Mouse (Mus musculus) gastrocnemius, postnatal 36 days (tissue): Measurements from ENCODE around the gene Pcbp4. TPM values are rescaled to one million over a fixed set of nuclear protein-coding genes. Genes with fewer than 3 reads are reported as not detected.
"Not testable (repeated sequence)": the region's sequence is repeated elsewhere in the genome, so short reads cannot be mapped to it uniquely, and the experiment has no call there.

Experiments used
- DNase-seq, 2 experiments: peaks; one replicate each; pipeline ENCODE4 v3.0.0; 2022
- intact Hi-C: fragments of 180-260 bp; cut with DNase I; formaldehyde crosslinking; loops from one replicate; pipeline ENCODE4 v1.15.1; 2025
- total RNA-seq, 2 experiments: library from RNA; stranded (reverse); gene quantifications; 2 replicates each; pipeline ENCODE4 v1.2.3; 2021

The Pcbp4 gene
- total RNA-seq, 2 experiments from 2014 or later = 58.0 to 58.3 TPM

- intact Hi-C loops = loop anchor here (2.0 to 5.0 kb wide), 4 partner anchors 27 to 187 kb away; partner anchors contain the start of gene Dusp7
- DNase-seq = peak; percentile 64 to 72
These were observed 23.2 kb downstream of the Pcbp4 start for GRCm38 (mm10) chr9:106476002-106476923.

- intact Hi-C loops = loop anchor here (2.0 to 5.0 kb wide), 4 partner anchors 28 to 188 kb away; partner anchors contain the start of gene Dusp7
These were observed 23.9 kb downstream of the Pcbp4 start, which contains the start of gene Parp3 for GRCm38 (mm10) chr9:106476924-106477484. Gene Parp3, minus strand, starts transcription at chr9:106476949.

DNA sequence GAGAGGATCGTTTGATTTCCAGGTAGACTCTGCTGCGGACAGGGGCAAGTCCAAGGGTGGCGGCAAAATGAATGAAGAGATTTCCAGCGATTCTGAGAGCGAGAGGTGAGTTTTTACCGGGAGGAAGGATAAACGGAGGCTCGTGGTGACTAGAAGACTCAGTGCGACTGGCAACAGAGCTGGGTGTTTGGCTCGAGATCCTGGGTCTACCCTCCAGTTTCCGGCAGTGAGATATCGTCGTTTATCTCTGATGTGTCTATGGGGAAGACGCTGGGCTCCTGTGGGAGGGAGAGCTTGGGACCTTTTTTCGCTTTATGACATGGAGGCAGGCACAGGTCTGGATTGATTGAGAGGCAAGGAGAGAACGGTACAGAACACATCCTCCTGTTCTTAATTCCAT lies 24.6 kb downstream of the Pcbp4 start:
- intact Hi-C loops = loop anchor here (2.0 to 5.0 kb wide), 4 partner anchors 29 to 189 kb away; partner anchors contain the start of gene Dusp7
- peak; percentile 5 to 12 for DNase-seq

More at GRCm38 (mm10) chr9:106476924-106477484, 23.9 kb downstream of the Pcbp4 start, which contains the start of gene Parp3:
- peak; percentile 98 for DNase-seq

GRCm38 (mm10) chr9:106478101-106478500 lies 25.0 kb downstream of the Pcbp4 start:
- DNase-seq = peak in 1 of 2 experiments; percentile 1
- intact Hi-C loops = loop anchor here (5.0 kb wide), 2 partner anchors 111 to 176 kb away; partner anchors contain the start of gene Dusp7

- intact Hi-C loops = no loop called here
These were observed 27.4 kb downstream of the Pcbp4 start for GRCm38 (mm10) chr9:106480541-106480940.

DNA sequence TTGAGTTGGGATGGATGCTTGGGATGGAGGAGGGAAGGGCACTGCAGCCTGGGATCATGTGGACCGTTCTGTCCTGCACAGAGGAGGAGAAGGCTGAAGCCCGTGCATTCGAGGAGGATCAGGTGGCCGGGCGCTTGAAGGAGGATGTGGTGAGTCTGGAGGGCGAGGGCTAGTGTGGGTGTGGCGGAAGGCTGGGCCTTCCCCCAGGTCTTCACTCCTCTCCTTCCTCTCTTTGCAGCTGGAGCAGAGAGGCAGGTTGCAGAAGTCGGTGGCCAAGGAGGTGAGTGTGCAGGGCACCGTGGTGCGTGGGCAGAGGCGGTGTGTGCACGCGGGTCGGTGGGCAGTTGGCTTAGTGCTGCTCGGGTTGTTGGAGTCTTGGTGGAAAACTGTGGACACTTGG lies 28.0 kb downstream of the Pcbp4 start:
- intact Hi-C loops = no loop called here
- peak in 1 of 2 experiments; percentile 3 for DNase-seq

More at GRCm38 (mm10) chr9:106480541-106480940, 27.4 kb downstream of the Pcbp4 start:
- peak in 1 of 2 experiments; percentile 0 for DNase-seq

- peak in 1 of 2 experiments; percentile 3 for DNase-seq
- intact Hi-C loops = no loop called here
These were observed 28.6 kb downstream of the Pcbp4 start for GRCm38 (mm10) chr9:106481676-106482075.

- intact Hi-C loops = no loop called here
- peak in 1 of 2 experiments; percentile 2 for DNase-seq
These were observed 29.6 kb downstream of the Pcbp4 start for GRCm38 (mm10) chr9:106482578-106483115.

DNA sequence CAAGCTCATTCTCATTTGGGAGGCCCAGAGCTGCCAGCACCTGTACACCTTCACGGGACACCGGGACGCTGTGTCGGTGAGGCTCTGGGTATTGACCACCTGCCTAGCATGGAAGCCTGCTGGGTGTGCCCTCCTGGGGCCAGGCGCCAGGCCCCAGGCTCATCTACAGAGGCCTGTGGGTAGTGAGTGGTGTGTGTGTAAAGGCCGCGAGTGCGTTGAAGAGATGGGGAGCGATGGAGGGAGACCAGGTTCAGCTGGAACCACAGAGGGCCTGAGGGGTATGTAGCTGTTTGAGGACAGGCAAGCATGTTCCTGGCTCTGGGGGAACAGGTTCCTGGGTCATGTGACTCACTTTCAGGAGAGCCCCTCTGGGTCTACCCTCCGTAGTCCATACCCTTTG lies 30.0 kb downstream of the Pcbp4 start:
- intact Hi-C loops = no loop called here
- no peak for DNase-seq

GRCm38 (mm10) chr9:106483606-106484005 lies 30.5 kb downstream of the Pcbp4 start:
- intact Hi-C loops = no loop called here
- no peak for DNase-seq

DNA sequence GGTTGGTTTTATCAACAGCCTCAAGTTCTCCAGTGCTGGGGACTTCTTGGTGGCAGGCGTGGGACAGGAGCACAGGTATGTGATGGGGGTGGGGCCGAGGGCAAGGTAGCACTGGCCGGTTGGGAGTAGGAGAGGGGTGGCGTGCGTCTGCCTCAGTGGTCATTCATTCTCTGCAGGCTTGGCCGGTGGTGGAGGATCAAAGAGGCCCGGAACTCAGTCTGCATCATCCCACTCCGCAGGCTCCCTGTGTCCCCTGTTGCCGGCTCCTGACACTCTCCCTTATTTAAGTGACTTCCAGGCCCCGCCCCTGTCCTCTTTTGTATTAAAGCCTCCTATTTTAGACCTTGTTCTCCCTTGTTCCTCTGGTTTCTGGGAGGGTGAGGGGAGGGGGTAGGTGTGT lies 32.0 kb downstream of the Pcbp4 start:
- intact Hi-C loops = no loop called here
- no peak for DNase-seq

DNA sequence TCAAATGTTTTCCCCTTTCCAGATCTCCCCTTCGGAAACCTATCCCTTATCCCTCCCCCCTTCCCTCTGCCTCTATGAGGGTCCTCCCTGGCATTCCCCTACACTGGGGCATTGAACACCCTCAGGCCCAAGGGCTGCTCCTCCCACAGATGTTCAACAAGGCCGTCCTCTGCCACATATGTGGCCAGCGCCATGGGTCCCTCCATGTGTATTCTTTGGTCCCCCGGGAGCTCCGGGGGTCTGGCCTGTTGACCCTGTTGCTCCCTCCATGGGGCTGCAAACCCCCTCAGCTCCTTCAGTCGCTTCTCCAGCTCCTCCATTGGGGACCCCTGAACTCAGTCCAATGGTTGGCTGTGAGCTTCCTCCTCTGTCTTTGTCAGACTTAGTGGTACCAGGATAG lies 34.5 kb downstream of the Pcbp4 start:
- intact Hi-C loops, DNase-seq: not testable (repeated sequence)

- intact Hi-C loops = no loop called here
- DNase-seq = no peak
These were observed 46.6 kb downstream of the Pcbp4 start, which contains the start of gene Iqcf1 for GRCm38 (mm10) chr9:106499667-106500066. Gene Iqcf1, plus strand, starts transcription at chr9:106499967.

DNA sequence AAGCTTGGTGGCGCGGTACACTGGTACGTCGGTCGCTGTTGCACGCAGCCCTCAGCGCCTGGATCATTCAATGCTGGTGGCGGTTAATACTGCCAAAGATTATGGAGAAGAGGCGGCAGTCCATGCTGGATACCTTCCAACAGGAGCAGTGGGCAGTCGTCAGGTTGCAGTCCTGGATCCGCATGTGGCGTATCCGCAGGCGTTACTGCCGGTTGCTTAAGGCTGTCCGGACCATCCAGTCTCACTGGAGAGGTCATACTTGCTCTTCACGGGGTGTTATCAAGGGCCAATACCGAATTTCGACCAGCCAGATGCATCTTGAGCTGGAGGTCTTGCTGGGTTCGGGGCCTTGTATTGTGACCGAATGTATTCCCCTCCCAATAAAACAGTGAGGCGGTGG lies 48.8 kb downstream of the Pcbp4 start:
- DNase-seq = no peak
- intact Hi-C loops = no loop called here

DNA sequence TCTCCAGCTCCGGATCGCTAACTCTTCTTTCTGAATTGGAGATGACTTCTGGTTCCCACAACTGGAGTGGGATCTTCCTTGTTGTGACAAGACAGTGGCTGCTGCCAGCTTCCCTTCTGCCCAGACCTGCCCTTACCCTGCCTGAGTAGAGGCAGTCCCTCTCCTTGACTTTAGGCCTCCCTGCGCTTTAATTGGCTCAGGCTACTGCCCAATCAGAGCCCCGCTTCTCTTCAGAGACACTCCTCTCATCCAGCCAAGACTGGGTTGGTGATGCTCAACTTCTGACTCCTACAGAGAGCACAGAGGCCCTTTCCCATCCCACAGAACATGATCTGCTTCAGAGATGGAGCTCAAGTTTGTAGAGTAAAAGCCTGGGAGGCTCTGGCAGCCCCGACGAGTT lies 51.2 kb downstream of the Pcbp4 start:
- DNase-seq = no peak
- intact Hi-C loops = no loop called here

GRCm38 (mm10) chr9:106509356-106509755 lies 56.3 kb downstream of the Pcbp4 start:
- intact Hi-C loops = no loop called here

DNA sequence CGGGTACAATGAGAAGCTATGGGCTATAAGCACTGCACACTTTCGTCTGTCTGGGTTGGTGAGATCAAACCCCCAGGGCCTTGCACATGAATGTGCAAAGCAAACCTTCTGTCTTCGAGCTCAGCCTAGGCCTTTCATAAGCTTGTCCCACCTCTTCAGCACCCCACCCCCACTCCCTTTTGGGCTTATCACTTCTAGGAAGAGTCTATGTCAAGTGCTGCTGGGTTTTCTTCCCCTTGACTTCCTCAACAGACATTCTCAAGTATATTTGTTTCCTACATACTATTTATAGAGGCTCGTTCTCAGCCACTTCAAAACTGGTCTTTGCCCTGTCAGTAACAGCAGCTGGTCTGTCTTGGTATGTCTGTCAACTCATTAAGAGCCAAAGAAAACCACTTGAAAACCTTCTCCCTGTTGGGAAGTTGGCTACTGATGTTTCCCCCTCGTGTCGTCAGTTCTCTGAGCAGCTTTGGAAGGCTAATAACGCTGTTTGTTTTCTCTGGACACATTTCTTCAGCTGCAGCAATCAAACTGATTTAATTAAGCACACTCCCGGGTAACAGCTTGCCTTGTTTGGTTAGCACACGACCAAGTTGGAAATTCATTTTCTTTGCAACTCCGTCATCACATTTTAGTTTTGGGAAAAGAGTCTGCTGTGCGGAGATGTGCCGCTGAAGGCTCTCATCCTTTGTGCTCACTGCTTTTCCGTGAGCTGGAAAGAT lies 59.8 kb downstream of the Pcbp4 start:
- intact Hi-C loops = no loop called here
- no peak for DNase-seq

More at GRCm38 (mm10) chr9:106509356-106509755, 56.3 kb downstream of the Pcbp4 start:
- DNase-seq = no peak

DNA sequence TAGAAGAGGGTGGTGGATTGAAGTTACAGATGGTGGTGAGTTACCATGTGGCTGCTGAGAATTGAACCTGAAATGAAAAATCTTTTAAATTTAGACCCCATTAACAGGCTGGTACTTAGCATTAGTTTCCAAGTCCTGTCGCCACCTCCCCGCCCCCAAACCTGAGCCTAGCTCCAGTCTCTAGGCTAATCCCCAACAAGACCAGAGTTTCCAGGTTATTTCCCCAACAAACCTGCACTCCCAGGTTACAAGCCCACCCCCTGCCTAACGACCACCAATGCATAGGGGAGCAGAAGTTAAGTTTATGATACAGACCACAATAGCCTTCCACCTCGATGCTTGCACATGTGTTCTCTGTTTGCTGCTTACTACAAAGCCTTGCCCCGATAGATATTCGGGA lies 60.5 kb downstream of the Pcbp4 start:
- intact Hi-C loops = no loop called here
- DNase-seq = no peak
